Mouse (Mus musculus) lung, postnatal 0 days (tissue): ENCODE data around the gene 2410004B18Rik.
"Not testable (repeated sequence)": the region's sequence is repeated elsewhere in the genome, so short reads cannot be mapped to it uniquely, and the experiment has no call there.

ENCODE experiments used
- CTCF ChIP-seq: IDR thresholded peaks from 2 replicates; pipeline ENCODE4 v1.5.1; 2016; ENCODE audit warnings: antibody characterized with exemption, mild to moderate bottlenecking
- EP300 ChIP-seq: IDR thresholded peaks from 2 replicates; pipeline ENCODE4 v1.6.1; 2016; ENCODE audit warnings: antibody characterized with exemption, mild to moderate bottlenecking, control low read depth

GRCm38 (mm10) chr3:145965583-145965982, 27.8 kb downstream of the 2410004B18Rik start:
- TF ChIP-seq CTCF, EP300: not testable (repeated sequence)
